Mouse (Mus musculus): ENCODE measurements around the gene Kcnk2.

- no peak for TF ChIP-seq CTCF (IDR thresholded peaks at IDR 0.05; ENCODE audit: control insufficient read depth, insufficient read depth, low read length)
- TF ChIP-seq POLR2A (IDR thresholded peaks at IDR 0.05; ENCODE audit: borderline replicate concordance, control insufficient read depth, low read depth, low read length): no peak
Observed at GRCm38 (mm10) chr1:189403546-189403945, 1.5 kb upstream of the Kcnk2 start.
